In the genomic region with DNA sequence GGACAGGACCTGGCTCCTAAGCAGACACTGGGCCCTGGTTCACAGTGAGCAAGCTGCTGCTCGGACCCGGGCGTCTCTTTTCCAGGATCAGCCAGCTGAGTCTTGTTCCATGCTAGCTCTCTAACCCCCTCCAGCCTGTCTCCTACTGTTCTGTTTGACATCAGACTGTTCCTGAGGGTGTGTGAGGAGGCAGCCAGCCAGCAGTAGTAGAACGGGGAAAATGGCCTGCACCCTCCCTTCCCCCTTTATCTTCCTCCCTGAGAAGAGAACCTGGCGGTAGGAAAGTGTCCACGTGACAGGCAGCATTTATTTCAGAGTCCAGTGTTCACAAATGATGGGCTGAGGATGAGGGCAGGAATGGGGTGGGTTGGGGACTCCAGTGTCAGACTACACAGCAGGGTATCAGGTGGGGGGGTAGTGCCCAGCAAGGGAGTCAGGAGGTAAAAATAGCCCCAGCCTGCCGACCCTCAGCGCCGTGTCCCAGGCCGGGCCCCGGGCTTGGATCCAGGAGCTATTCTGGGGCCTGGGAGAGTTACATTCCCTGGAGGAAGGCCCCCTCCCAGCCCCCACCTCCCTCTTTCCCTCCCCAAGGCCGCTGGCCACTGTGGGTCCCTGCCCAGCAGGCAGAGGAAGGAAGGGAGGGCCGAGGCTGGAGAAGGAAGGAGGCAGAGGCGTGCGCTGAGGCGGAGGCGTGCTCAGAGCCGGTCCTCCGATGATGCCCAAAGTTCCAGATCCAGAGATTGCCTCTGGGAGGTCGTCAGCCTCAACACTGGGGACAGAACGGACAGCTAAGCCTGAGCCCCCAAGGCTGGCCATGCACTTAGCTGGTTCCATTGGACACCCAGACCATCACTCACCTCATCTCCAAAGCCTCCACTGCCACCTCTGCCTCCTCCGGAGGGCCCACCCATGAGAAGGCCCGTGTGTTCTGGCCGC, we compare ENCODE assay signal across 8 mouse cellular contexts. TPM values are rescaled to one million over a fixed set of nuclear protein-coding genes. Genes with fewer than 3 reads are reported as not detected.
DNase-seq lines count a peak whose midpoint lies in the region; ATAC-seq and TF ChIP-seq lines count a peak whose summit lies in the region.

No protein-coding gene starts in this region.

- ATAC-seq in forebrain, embryonic 11.5 days (replicated peaks; ENCODE audit: low FRiP score): no peak
- no peak for ATAC-seq in embryonic facial prominence, embryonic 15.5 days (ENCODE audit: insufficient number of reproducible peaks, low FRiP score, low TSS enrichment, low read depth)
- no peak for ATAC-seq in hindbrain, embryonic 16.5 days

- WGBS in forebrain, embryonic 10.5 days: 84% methylated on average over 23 of the region's 24 CpGs
- WGBS in forebrain, embryonic 11.5 days: 84% methylated on average over 23 of the region's 24 CpGs
- 70% methylated on average over 23 of the region's 24 CpGs for WGBS in embryonic facial prominence, embryonic 15.5 days
- WGBS in hindbrain, embryonic 16.5 days: 75% methylated on average over 23 of the region's 24 CpGs
- 20% methylated on average over 24 of the region's 24 CpGs for WGBS in lung, adult 2 months

- no peak overlapping the region for H3K4me2 ChIP-seq in forebrain, embryonic 11.5 days (ENCODE audit: low read depth, low read length, severe bottlenecking)
- H3K4me2 ChIP-seq in embryonic facial prominence, embryonic 15.5 days (replicated peaks): no peak overlapping the region
- H3K4me2 ChIP-seq in hindbrain, embryonic 16.5 days (ENCODE audit: low read length): no peak overlapping the region

- H3K36me3 ChIP-seq in forebrain, embryonic 10.5 days (replicated peaks): peaks cover 17% of the 10 kb centered on the region
- H3K36me3 ChIP-seq in forebrain, embryonic 11.5 days (ENCODE audit: control insufficient read depth, insufficient read depth, low read length): no peaks in the 10 kb centered on the region
- peaks cover 29% of the 10 kb centered on the region for H3K36me3 ChIP-seq in embryonic facial prominence, embryonic 15.5 days
- H3K36me3 ChIP-seq in hindbrain, embryonic 16.5 days (ENCODE audit: control insufficient read depth, insufficient read depth, low read length): no peaks in the 10 kb centered on the region

- no peak overlapping the region for H3K4me3 ChIP-seq in forebrain, embryonic 10.5 days
- H3K4me3 ChIP-seq in forebrain, embryonic 11.5 days (ENCODE audit: low read depth, low read length): no peak overlapping the region
- H3K4me3 ChIP-seq in embryonic facial prominence, embryonic 15.5 days (replicated peaks): no peak overlapping the region
- no peak overlapping the region for H3K4me3 ChIP-seq in hindbrain, embryonic 16.5 days (ENCODE audit: low read length)
- peak overlapping the region; percentile 15 for H3K4me3 ChIP-seq in lung, adult 2 months (replicated peaks; ENCODE audit: extremely low read depth, low read depth, low read length)

- H3K9me3 ChIP-seq in forebrain, embryonic 10.5 days: peaks cover 2% of the 10 kb centered on the region; the same call in 1 of the 2 replicates
- H3K9me3 ChIP-seq in forebrain, embryonic 11.5 days (ENCODE audit: control insufficient read depth, low read length): no peaks in the 10 kb centered on the region
- H3K9me3 ChIP-seq in embryonic facial prominence, embryonic 15.5 days (replicated peaks): no peaks in the 10 kb centered on the region
- H3K9me3 ChIP-seq in hindbrain, embryonic 16.5 days (ENCODE audit: control insufficient read depth, low read length): no peaks in the 10 kb centered on the region

- no peaks in the 10 kb centered on the region; the same call in 1 of the 2 replicates for H3K4me1 ChIP-seq in forebrain, embryonic 10.5 days
- H3K4me1 ChIP-seq in forebrain, embryonic 11.5 days (replicated peaks; ENCODE audit: control insufficient read depth, insufficient read depth, low read length): no peaks in the 10 kb centered on the region
- peaks cover 11% of the 10 kb centered on the region for H3K4me1 ChIP-seq in embryonic facial prominence, embryonic 15.5 days
- H3K4me1 ChIP-seq in hindbrain, embryonic 16.5 days (ENCODE audit: control insufficient read depth, insufficient read depth, low read depth, low read length): no peaks in the 10 kb centered on the region
- peaks cover 21% of the 10 kb centered on the region for H3K4me1 ChIP-seq in lung, adult 2 months (ENCODE audit: control insufficient read depth, insufficient read depth, low read length)

- no peak for TF ChIP-seq CTCF in lung, adult 2 months (IDR thresholded peaks at IDR 0.05; ENCODE audit: insufficient read depth, low read length)

- H3K9ac ChIP-seq in forebrain, embryonic 11.5 days (ENCODE audit: low read length): no peak overlapping the region
- H3K9ac ChIP-seq in embryonic facial prominence, embryonic 15.5 days: no peak overlapping the region
- no peak overlapping the region for H3K9ac ChIP-seq in hindbrain, embryonic 16.5 days (ENCODE audit: low read depth, low read length)

- H3K27ac ChIP-seq in forebrain, embryonic 10.5 days: 0 out of 2 replicates have a peak overlapping the region, but pooled peaks have one; percentile 30
- no peak overlapping the region for H3K27ac ChIP-seq in forebrain, embryonic 11.5 days (ENCODE audit: low read depth, low read length)
- 0 out of 2 replicates have a peak overlapping the region, but pooled peaks have one; percentile 25 for H3K27ac ChIP-seq in embryonic facial prominence, embryonic 15.5 days (replicated peaks)
- peak overlapping the region; percentile 47; the same call in 1 of the 2 replicates for H3K27ac ChIP-seq in hindbrain, embryonic 16.5 days (ENCODE audit: low read depth, low read length)

- DNase-seq in forebrain, embryonic 10.5 days (ENCODE audit: extremely low spot score, low spot score): no peak
- no peak for DNase-seq in forebrain, embryonic 11.5 days (ENCODE audit: low spot score)
- DNase-seq in lung, adult 2 months: peak; percentile 57
- DNase-seq in right cerebral cortex, postnatal 14 days: no peak
- DNase-seq in frontal cortex, postnatal 36 days (ENCODE audit: low spot score in 2 of 2): no peak
- DNase-seq in embryo, embryonic 11 days: no peak

- peak; percentile 56; the same call in 1 of the 2 replicates for TF ChIP-seq POLR2A in lung, adult 2 months (IDR thresholded peaks at IDR 0.05; ENCODE audit: borderline replicate concordance, extremely low read depth, low read depth, low read length)

- no peaks in the 10 kb centered on the region for H3K27me3 ChIP-seq in forebrain, embryonic 10.5 days (ENCODE audit: poor library complexity, severe bottlenecking)
- no peaks in the 10 kb centered on the region for H3K27me3 ChIP-seq in forebrain, embryonic 11.5 days (ENCODE audit: control insufficient read depth, insufficient read depth, low read length)
- H3K27me3 ChIP-seq in embryonic facial prominence, embryonic 15.5 days: no peaks in the 10 kb centered on the region
- H3K27me3 ChIP-seq in hindbrain, embryonic 16.5 days (replicated peaks; ENCODE audit: control insufficient read depth, insufficient read depth, low read length): no peaks in the 10 kb centered on the region

RNA-seq across cellular contexts. Expression of a gene that starts 5.8 kb away (rescaled TPM):
- 84.2 and 97.3 TPM in 2 replicates for polyA plus RNA-seq in forebrain, embryonic 10.5 days (2016; fragmentation: Nextera tagmentation; extraction: Ambion mirVana)
- polyA plus RNA-seq in forebrain, embryonic 11.5 days (2014; fragmentation: Nextera tagmentation; extraction: Ambion mirVana): 56.0 and 59.2 TPM in 2 replicates
- polyA plus RNA-seq in embryonic facial prominence, embryonic 15.5 days (2015; fragmentation: Nextera tagmentation; extraction: Ambion mirVana): 79.6 and 86.6 TPM in 2 replicates
- 57.7 and 59.7 TPM in 2 replicates for polyA plus RNA-seq in hindbrain, embryonic 16.5 days (2015; fragmentation: Nextera tagmentation; extraction: Ambion mirVana)
- polyA plus RNA-seq in lung, adult 2 months (2012; rRNA removed): 70.9 and 74.7 TPM in 2 replicates

RNA-seq across cellular contexts. Expression of a gene that starts 14.7 kb away (rescaled TPM):
- 33.1 and 37.3 TPM in 2 replicates for polyA plus RNA-seq in forebrain, embryonic 10.5 days (2016; fragmentation: Nextera tagmentation; extraction: Ambion mirVana)
- 17.6 and 21.5 TPM in 2 replicates for polyA plus RNA-seq in forebrain, embryonic 11.5 days (2014; fragmentation: Nextera tagmentation; extraction: Ambion mirVana)
- polyA plus RNA-seq in embryonic facial prominence, embryonic 15.5 days (2015; fragmentation: Nextera tagmentation; extraction: Ambion mirVana): 158 and 163 TPM in 2 replicates
- polyA plus RNA-seq in hindbrain, embryonic 16.5 days (2015; fragmentation: Nextera tagmentation; extraction: Ambion mirVana): 24.4 and 24.6 TPM in 2 replicates
- polyA plus RNA-seq in lung, adult 2 months (2012; rRNA removed): 769 and 829 TPM in 2 replicates

RNA-seq across cellular contexts. Expression of a gene that starts 40.5 kb away (rescaled TPM):
- 0.53 and 1.2 TPM in 2 replicates for polyA plus RNA-seq in forebrain, embryonic 10.5 days (2016; fragmentation: Nextera tagmentation; extraction: Ambion mirVana)
- 0.28 and 0.84 TPM in 2 replicates for polyA plus RNA-seq in forebrain, embryonic 11.5 days (2014; fragmentation: Nextera tagmentation; extraction: Ambion mirVana)
- 13.2 and 17.2 TPM in 2 replicates for polyA plus RNA-seq in embryonic facial prominence, embryonic 15.5 days (2015; fragmentation: Nextera tagmentation; extraction: Ambion mirVana)
- 0.34 and 0.41 TPM in 2 replicates for polyA plus RNA-seq in hindbrain, embryonic 16.5 days (2015; fragmentation: Nextera tagmentation; extraction: Ambion mirVana)
- polyA plus RNA-seq in lung, adult 2 months (2012; rRNA removed): 16.1 and 21.9 TPM in 2 replicates

RNA-seq across cellular contexts. Expression of a gene that starts 40.9 kb away (rescaled TPM):
- polyA plus RNA-seq in forebrain, embryonic 10.5 days (2016; fragmentation: Nextera tagmentation; extraction: Ambion mirVana): 187 and 205 TPM in 2 replicates
- polyA plus RNA-seq in forebrain, embryonic 11.5 days (2014; fragmentation: Nextera tagmentation; extraction: Ambion mirVana): 160 and 171 TPM in 2 replicates
- 146 and 148 TPM in 2 replicates for polyA plus RNA-seq in embryonic facial prominence, embryonic 15.5 days (2015; fragmentation: Nextera tagmentation; extraction: Ambion mirVana)
- polyA plus RNA-seq in hindbrain, embryonic 16.5 days (2015; fragmentation: Nextera tagmentation; extraction: Ambion mirVana): 134 and 135 TPM in 2 replicates
- polyA plus RNA-seq in lung, adult 2 months (2012; rRNA removed): 46.0 and 51.3 TPM in 2 replicates

RNA-seq across cellular contexts. Expression of a gene that starts 57.1 kb away (rescaled TPM):
- 140 and 154 TPM in 2 replicates for polyA plus RNA-seq in forebrain, embryonic 10.5 days (2016; fragmentation: Nextera tagmentation; extraction: Ambion mirVana)
- 125 and 152 TPM in 2 replicates for polyA plus RNA-seq in forebrain, embryonic 11.5 days (2014; fragmentation: Nextera tagmentation; extraction: Ambion mirVana)
- polyA plus RNA-seq in embryonic facial prominence, embryonic 15.5 days (2015; fragmentation: Nextera tagmentation; extraction: Ambion mirVana): 442 and 474 TPM in 2 replicates
- 849 and 1,414 TPM in 2 replicates for polyA plus RNA-seq in hindbrain, embryonic 16.5 days (2015; fragmentation: Nextera tagmentation; extraction: Ambion mirVana)
- polyA plus RNA-seq in lung, adult 2 months (2012; rRNA removed): 815 and 1,134 TPM in 2 replicates
